Mouse (Mus musculus): ENCODE measurements around the gene Hoxa7. TPM values are rescaled to one million over a fixed set of nuclear protein-coding genes. Genes with fewer than 3 reads are reported as not detected.
A peak's percentile ranks its signal among the peaks of the same experiment; 100 is the strongest.

The Hoxa7 gene
- polyA plus RNA-seq, 1 experiment: not detected

- Histone ChIP-seq H3K4me3 (ENCODE audit: insufficient read depth, low read length) (no peak overlapping the region), H3K4me1 (ENCODE audit: control insufficient read depth, insufficient read depth, low read length) (no peaks in the 10 kb centered on the region), H3K27ac (ENCODE audit: insufficient read depth, low read depth, low read length) (no peak overlapping the region)
- no peak for TF ChIP-seq CTCF (IDR thresholded peaks at IDR 0.05; ENCODE audit: low read depth, low read length)
- no peak for TF ChIP-seq POLR2A (IDR thresholded peaks at IDR 0.05; ENCODE audit: borderline replicate concordance, low read depth, low read length)
These were observed 42.6 kb upstream of the Hoxa7 start for GRCm38 (mm10) chr6:52264106-52264790.

- H3K27ac ChIP-seq (ENCODE audit: insufficient read depth, low read depth, low read length): no peak overlapping the region
- H3K4me3 ChIP-seq (ENCODE audit: insufficient read depth, low read length): no peak overlapping the region
- TF ChIP-seq POLR2A (IDR thresholded peaks at IDR 0.05; ENCODE audit: borderline replicate concordance, low read depth, low read length) (no peak), CTCF (IDR thresholded peaks at IDR 0.05; ENCODE audit: low read depth, low read length) (no peak)
- no peaks in the 10 kb centered on the region for H3K4me1 ChIP-seq (ENCODE audit: control insufficient read depth, insufficient read depth, low read length)
These were observed 41.6 kb upstream of the Hoxa7 start for GRCm38 (mm10) chr6:52263321-52263585.

GRCm38 (mm10) chr6:52262463-52263320 is 41.0 kb upstream of the Hoxa7 start:
- TF ChIP-seq CTCF (IDR thresholded peaks at IDR 0.05; ENCODE audit: low read depth, low read length) (no peak), POLR2A (IDR thresholded peaks at IDR 0.05; ENCODE audit: borderline replicate concordance, low read depth, low read length) (no peak)
- Histone ChIP-seq H3K27ac (ENCODE audit: insufficient read depth, low read depth, low read length) (no peak overlapping the region), H3K4me3 (ENCODE audit: insufficient read depth, low read length) (peak overlapping the region; percentile 21), H3K4me1 (ENCODE audit: control insufficient read depth, insufficient read depth, low read length) (no peaks in the 10 kb centered on the region)

GRCm38 (mm10) chr6:52261751-52262462 is 40.3 kb upstream of the Hoxa7 start:
- TF ChIP-seq CTCF (IDR thresholded peaks at IDR 0.05; ENCODE audit: low read depth, low read length): no peak
- TF ChIP-seq POLR2A (IDR thresholded peaks at IDR 0.05; ENCODE audit: borderline replicate concordance, low read depth, low read length): no peak
- H3K27ac ChIP-seq (ENCODE audit: insufficient read depth, low read depth, low read length): no peak overlapping the region
- H3K4me3 ChIP-seq (ENCODE audit: insufficient read depth, low read length): peak overlapping the region; percentile 21
- H3K4me1 ChIP-seq (ENCODE audit: control insufficient read depth, insufficient read depth, low read length): no peaks in the 10 kb centered on the region

GRCm38 (mm10) chr6:52260654-52261575 is 39.3 kb upstream of the Hoxa7 start, which contains the start of gene Hoxa13:
TSS of gene Hoxa13 (minus strand) at chr6:52260880.
- no peak within 1 kb of the TSS for H3K27ac ChIP-seq (ENCODE audit: insufficient read depth, low read depth, low read length)
- TF ChIP-seq POLR2A (IDR thresholded peaks at IDR 0.05; ENCODE audit: borderline replicate concordance, low read depth, low read length): no peak
- no peak for TF ChIP-seq CTCF (IDR thresholded peaks at IDR 0.05; ENCODE audit: low read depth, low read length)
- H3K4me3 ChIP-seq (ENCODE audit: insufficient read depth, low read length): peak within 1 kb of the TSS; percentile 38
- no peaks in the 10 kb centered on the region for H3K4me1 ChIP-seq (ENCODE audit: control insufficient read depth, insufficient read depth, low read length)

- peak overlapping the region; percentile 19 for H3K4me3 ChIP-seq (ENCODE audit: insufficient read depth, low read length)
- no peak for TF ChIP-seq POLR2A (IDR thresholded peaks at IDR 0.05; ENCODE audit: borderline replicate concordance, low read depth, low read length)
- TF ChIP-seq CTCF (IDR thresholded peaks at IDR 0.05; ENCODE audit: low read depth, low read length): no peak
- H3K27ac ChIP-seq (ENCODE audit: insufficient read depth, low read depth, low read length): no peak overlapping the region
- H3K4me1 ChIP-seq (ENCODE audit: control insufficient read depth, insufficient read depth, low read length): no peaks in the 10 kb centered on the region
These were observed 38.2 kb upstream of the Hoxa7 start for GRCm38 (mm10) chr6:52259811-52260261.

- no peak for TF ChIP-seq CTCF (IDR thresholded peaks at IDR 0.05; ENCODE audit: low read depth, low read length)
- TF ChIP-seq POLR2A (IDR thresholded peaks at IDR 0.05; ENCODE audit: borderline replicate concordance, low read depth, low read length): no peak
- Histone ChIP-seq H3K27ac (ENCODE audit: insufficient read depth, low read depth, low read length) (no peak overlapping the region), H3K4me3 (ENCODE audit: insufficient read depth, low read length) (no peak overlapping the region), H3K4me1 (ENCODE audit: control insufficient read depth, insufficient read depth, low read length) (no peaks in the 10 kb centered on the region)
These were observed 37.6 kb upstream of the Hoxa7 start for GRCm38 (mm10) chr6:52259081-52259790.

GRCm38 (mm10) chr6:52256956-52257355 is 35.3 kb upstream of the Hoxa7 start:
- no peak overlapping the region for H3K27ac ChIP-seq (ENCODE audit: insufficient read depth, low read depth, low read length)
- no peaks in the 10 kb centered on the region for H3K4me1 ChIP-seq (ENCODE audit: control insufficient read depth, insufficient read depth, low read length)
- no peak for TF ChIP-seq POLR2A (IDR thresholded peaks at IDR 0.05; ENCODE audit: borderline replicate concordance, low read depth, low read length)
- no peak overlapping the region for H3K4me3 ChIP-seq (ENCODE audit: insufficient read depth, low read length)
